Mouse (Mus musculus) cerebellum, adult 11-12 months (tissue): ENCODE measurements around the gene Rack1.
"Not testable (repeated sequence)": the region's sequence is repeated elsewhere in the genome, so short reads cannot be mapped to it uniquely, and the experiment has no call there.

Source experiments
- DNase-seq: peaks from one replicate; pipeline ENCODE4 v3.0.0; 2022

Rack1 gene

DNA sequence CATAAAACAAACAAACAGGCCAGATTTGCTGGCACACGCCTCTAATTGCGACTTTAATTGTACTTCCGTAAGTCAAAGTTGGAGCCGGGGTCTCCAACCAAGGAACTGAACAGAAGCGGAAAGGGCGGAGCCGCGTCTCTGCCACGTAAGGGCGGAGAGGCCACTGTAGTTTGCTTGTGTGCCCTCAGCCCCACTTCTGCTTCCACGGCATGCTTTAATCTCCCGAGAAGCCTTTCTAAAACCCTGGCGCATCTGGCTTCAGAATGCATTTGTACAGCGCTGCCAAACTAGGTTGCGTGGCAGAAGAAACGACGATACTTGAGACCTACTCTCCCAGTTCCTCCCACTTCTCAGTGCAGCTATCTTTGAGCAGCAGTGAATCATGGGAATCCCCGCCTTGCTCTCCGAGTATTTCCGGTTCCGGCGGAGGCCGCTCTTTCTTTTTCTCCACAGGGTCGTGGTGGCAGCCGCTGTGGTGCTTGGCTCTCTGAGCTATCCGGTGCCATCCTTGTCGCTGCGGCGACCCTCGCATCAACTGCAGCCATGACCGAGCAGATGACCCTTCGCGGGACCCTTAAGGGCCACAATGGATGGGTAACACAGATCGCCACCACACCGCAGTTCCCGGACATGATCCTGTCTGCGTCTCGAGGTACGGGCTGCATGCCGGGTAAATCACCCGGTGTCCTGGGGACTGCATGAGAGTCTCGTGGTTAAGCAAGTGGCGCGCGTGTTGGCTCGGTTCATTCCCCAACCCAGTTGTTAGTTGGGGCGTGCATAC lies at the start of gene Rack1:
Rack1 (plus strand) TSS at position 412 of the 781 bp plus-strand sequence.
- peak; percentile 86 for DNase-seq

DNA sequence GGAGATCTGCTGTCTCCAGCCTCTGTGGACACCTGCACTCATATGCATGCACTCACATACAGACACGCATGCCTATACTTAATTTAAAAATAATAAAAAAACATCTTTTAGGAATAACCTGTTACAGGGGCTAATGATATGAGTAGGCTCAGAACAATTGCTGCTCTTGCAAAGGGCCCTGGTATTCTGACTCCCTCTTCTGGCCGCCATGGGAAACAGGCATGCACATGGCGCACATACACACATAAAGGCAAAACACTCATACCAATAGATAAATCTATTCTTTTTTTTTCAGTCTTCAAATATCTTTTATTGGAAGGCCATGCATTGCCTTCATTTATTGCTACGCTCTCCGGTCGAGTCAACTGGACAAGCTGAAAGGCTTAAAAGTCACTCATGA lies 49.7 kb upstream of the Rack1 start:
- DNase-seq, result no peak

- DNase-seq, result not testable (repeated sequence)
These were observed 46.6 kb upstream of the Rack1 start for GRCm38 (mm10) chr11:48753534-48753933.

- no peak for DNase-seq
These were observed 41.1 kb upstream of the Rack1 start for GRCm38 (mm10) chr11:48759021-48759420.

DNA sequence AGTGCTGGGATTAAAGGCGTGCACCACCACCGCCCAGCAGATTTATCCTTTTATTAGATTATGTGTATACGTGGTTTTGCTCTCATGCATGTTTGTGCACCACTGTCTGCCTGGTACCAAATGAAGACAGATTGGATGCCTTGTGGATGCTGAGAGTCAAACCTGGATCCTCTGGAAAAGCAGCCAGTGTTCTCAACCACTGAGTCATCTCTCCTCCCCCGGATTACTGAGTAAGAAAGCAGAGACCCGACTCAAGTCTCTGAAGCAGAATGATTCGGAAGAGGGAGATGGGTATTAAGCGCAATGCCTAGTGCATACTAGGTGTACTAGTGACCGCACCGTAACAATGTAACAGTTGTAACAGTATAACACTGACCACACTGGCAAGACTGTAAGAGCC lies 36.0 kb upstream of the Rack1 start:
- no peak for DNase-seq

GRCm38 (mm10) chr11:48767195-48767876 lies 32.8 kb upstream of the Rack1 start:
- DNase-seq, result no peak

DNA sequence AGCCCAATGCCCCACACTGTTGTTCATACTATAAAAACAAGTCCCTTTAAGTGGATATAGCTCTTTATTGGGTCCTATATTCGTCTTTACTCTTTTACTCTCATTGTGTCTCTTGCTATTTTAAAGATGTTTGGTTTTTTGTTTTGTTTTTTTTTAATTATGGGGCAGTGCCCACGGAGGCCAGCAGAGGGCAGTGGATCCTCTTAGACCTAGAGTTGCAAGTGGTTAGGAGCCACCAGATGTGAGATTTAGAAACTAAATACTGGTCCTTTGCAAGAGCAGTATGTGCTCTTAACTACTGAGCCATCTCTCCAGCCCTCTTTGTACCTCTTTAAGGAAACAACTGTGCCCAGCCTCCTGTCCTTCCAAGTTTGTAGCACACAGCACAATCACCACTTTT lies 28.4 kb upstream of the Rack1 start:
- no peak for DNase-seq

GRCm38 (mm10) chr11:48774443-48775298 lies 25.5 kb upstream of the Rack1 start:
- no peak for DNase-seq

DNA sequence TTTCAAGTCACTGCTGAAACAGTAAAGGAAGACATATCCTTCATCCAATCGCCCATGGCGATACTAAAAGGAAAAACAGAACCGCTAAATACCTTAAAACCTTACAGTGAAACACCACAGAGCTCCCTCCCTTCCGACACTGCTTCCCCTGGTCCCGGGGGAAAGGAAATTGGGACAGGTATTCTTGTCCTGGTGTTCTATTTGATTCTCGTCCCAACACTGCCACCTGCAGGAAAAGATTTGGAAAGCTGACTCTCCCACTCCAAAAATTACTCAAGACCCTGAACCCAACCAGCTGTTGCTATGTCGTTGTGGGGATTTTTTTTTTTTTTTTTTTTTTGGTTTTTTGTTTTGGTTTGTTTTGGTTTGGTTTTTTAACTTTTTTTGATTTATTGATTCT lies 24.6 kb upstream of the Rack1 start:
- no peak for DNase-seq

DNA sequence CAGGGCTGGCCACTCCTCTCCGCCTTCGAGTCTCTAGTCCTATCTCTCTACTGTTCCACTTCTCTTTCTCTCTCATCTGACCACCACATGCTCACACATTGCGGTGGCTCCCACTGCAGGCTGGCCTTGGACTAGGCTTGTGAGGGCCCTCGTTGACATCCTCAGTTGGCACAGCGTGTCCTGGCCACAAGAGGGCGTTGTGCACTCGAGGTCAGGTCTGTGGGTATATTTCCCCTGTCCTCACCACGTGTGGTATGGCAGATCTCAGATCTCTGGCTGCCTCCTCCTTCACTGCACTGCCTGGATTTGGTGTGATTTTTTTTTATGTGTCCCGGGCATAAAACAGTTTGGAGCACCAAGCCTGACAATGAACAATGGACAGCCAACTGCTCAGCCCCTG lies 23.5 kb upstream of the Rack1 start:
- DNase-seq, result no peak

- no peak for DNase-seq
These were observed 22.8 kb upstream of the Rack1 start for GRCm38 (mm10) chr11:48777303-48777702.

DNA sequence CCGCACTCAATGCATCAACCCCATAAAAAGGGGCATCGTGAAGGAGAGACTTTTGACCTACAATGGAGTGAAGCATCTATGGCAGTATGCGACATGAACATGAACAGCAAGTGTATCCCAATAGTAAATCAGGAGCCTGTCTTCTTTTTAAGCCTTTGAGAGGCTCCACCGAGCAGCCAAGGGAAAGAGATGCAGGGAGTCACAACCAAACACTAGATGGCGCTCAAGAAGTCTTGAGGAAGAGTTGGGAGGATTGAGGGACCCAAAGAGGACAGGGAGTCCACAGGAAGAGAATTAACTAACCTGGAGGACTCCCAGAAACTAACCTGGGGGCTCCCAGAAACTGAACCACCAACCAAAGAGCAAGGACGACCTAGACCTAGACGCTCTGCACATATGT lies 20.7 kb upstream of the Rack1 start:
- DNase-seq, result no peak

DNA sequence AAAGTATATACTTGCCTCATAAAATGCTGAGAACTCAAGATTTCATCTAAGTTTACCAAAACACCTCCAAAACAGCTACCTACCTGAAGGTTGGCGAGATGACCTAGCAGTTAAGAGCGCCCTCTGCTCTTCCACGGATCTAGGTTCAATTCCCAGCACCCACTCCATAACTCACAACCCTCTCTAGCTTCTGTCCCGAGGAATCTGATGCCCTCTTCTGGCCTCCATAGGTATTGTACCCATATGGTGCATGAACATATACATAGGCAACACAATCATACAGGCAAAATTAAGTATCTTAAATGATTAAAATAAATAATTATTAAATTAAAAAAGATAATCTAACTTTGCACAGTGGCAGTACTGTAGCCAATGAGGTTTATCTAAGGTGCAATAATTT lies 17.9 kb upstream of the Rack1 start:
- DNase-seq, result no peak

DNA sequence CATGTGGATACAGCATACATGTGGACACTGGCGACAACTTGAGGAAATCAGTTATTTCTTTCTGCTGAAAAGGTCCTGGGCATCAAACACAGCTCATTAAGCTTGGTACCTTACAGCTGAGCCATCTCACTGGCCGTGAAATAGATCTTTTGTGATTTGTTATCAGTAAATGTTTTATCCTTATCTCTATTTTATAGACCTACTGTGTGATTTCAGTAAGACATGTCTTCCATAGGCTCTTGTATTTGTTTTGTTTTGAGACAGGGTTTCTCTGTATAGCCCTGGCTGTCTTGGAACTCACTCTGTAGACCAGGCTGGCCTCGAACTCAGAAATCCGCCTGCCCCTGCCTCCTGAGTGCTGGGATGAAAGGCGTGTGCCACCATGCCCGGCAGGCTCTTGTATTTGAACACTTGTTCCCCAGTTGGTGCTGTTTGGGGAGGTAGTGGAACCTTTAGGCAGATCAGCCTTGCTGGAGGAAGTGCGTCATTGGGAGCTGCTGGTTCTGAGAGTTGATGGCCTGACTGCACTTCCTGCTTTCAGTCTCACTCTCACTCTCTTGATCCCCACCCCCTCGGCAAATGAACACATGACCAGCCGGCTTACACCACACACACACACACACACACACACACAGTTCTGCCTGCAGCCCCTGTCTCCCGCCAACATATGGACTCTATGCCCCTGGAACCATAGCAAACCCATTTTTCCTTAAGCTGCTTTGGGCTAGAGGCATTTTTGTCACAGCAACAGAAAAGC lies 12.5 kb upstream of the Rack1 start:
- no peak for DNase-seq

DNA sequence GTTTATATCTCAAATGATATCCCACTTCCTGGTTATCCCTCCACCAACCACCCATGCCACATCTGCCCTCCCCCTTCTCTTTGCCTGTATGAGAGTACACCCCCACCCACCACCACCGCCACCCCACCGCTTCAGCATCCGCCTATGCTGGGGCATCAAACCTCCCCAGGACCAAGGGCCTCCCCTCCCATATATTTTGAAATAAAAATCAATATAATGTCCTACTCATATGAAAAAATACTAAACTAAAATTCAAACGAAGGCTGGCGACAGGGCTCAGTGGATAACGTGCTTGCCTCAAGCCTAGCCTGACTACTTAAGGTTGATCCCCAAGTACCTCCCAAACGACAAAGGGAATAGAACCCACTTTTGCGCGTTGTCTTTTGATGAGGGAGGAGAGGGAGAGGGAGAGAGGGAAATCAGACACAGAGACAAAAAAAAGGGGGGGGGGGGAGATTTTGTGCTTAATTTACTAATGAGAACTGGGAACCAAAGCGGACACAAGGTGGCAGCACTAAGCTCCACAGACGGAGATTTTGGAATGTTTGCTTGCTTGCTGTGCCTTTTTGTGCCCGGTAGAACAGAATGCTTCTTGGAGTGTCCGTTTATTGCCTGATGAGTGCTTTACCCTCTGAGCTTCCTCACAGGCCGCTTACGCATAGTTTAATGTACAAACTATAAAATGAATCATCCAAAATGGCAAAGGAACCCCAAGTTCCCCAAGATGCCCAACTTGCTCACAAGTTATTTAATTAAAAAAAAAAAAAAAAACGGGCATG lies 11.6 kb upstream of the Rack1 start:
- DNase-seq, result peak; percentile 76

DNA sequence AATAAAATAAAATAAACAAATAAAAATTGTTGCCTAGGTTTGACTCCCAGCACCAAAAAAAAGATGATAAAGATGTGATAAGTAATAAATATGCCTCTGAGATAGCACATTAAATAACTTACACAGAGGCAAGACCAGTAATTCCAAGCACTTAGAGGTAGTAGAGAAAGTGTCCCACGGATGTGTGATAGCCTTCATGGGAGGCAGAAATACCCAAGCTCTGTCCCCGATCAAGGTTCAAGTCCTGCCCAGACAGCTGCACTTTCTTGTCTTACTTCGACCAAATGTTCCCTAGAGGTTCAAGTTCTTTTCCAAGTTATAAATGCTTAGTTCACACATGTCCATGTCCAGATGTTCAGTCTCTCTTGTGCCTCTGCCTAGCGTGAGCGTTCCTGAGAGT lies 10.9 kb upstream of the Rack1 start:
- DNase-seq, result no peak

GRCm38 (mm10) chr11:48789973-48790823 lies 9.9 kb upstream of the Rack1 start:
- peak; percentile 73 for DNase-seq

GRCm38 (mm10) chr11:48790946-48791345 lies 9.2 kb upstream of the Rack1 start:
- DNase-seq, result no peak

- DNase-seq, result not testable (repeated sequence)
These were observed 8.2 kb upstream of the Rack1 start for GRCm38 (mm10) chr11:48791894-48792293.

DNA sequence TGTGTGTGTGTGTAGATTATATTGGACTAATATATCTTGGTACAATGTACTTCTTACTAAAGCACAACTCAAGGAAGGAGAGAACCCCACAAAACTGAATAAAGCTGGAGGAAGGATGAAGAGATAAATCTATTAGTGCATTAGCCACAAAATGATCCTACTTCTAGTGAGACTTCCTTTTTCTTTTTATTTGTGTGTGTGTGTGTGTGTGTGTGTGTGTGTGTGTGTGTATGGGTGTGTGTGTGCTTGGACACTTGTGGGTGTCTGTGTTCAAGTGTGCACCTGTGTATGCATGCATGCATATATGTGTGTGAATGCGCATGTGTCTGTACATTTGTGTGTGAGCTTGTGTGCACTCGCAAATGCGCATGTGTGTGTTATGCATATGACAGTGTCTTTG lies 6.9 kb upstream of the Rack1 start:
- DNase-seq, result no peak

- DNase-seq, result no peak
These were observed 4.9 kb upstream of the Rack1 start for GRCm38 (mm10) chr11:48795221-48795620.
